Mouse (Mus musculus) CH12F3 (cell line): ENCODE results near the gene Gm498.

Experiments
- in situ Hi-C: fragments of 300-500 bp; cut with MboI; formaldehyde crosslinking; loops from 2 replicates; pipeline ENCODE4 v1.14.3; 2020; ENCODE audit warnings: low sequenced_read_pairs

Gene Gm498

GRCm38 (mm10) chr7:143883717-143884116, 17.1 kb downstream of the Gm498 start:
- in situ Hi-C loops, result no loop called here

- in situ Hi-C loops, result no loop called here
These were observed 24.5 kb downstream of the Gm498 start for GRCm38 (mm10) chr7:143891146-143891545.

- in situ Hi-C loops, result no loop called here
These were observed 25.7 kb downstream of the Gm498 start for GRCm38 (mm10) chr7:143892361-143892760.

GRCm38 (mm10) chr7:143900667-143901066, 34.0 kb downstream of the Gm498 start:
- in situ Hi-C loops, result loop anchor here (10.0 kb wide), 1 partner anchor 66 kb away; no protein-coding TSS in a partner anchor

GRCm38 (mm10) chr7:143905176-143905575, 38.5 kb downstream of the Gm498 start:
- in situ Hi-C loops, result loop anchor here (10.0 kb wide), 1 partner anchor 70 kb away; no protein-coding TSS in a partner anchor

GRCm38 (mm10) chr7:143905606-143906005, 39.0 kb downstream of the Gm498 start:
- in situ Hi-C loops, result loop anchor here (10.0 kb wide), 1 partner anchor 71 kb away; no protein-coding TSS in a partner anchor

- in situ Hi-C loops, result no loop called here
These were observed 47.0 kb downstream of the Gm498 start for GRCm38 (mm10) chr7:143913611-143914010.

GRCm38 (mm10) chr7:143919031-143919679, 52.5 kb downstream of the Gm498 start:
- in situ Hi-C loops, result no loop called here

- in situ Hi-C loops, result no loop called here
These were observed 63.3 kb downstream of the Gm498 start for GRCm38 (mm10) chr7:143929899-143930298.

GRCm38 (mm10) chr7:143938647-143939046, 72.0 kb downstream of the Gm498 start:
- in situ Hi-C loops, result no loop called here

GRCm38 (mm10) chr7:143939476-143939875, 72.8 kb downstream of the Gm498 start:
- in situ Hi-C loops, result no loop called here

GRCm38 (mm10) chr7:143942941-143943691, 76.5 kb downstream of the Gm498 start:
- in situ Hi-C loops, result no loop called here

- in situ Hi-C loops, result no loop called here
These were observed 77.9 kb downstream of the Gm498 start for GRCm38 (mm10) chr7:143944421-143944980.
